Mouse (Mus musculus) left cerebral cortex, postnatal 10 days (tissue): ENCODE measurements at regions not wholly inside any gene's neighbourhood (a gene's known extent, or its start where the extent isn't known, plus 50 kb on each side); places are given as distances from the start of the nearest gene placed in this dataset.

ENCODE experiments used
- DNase-seq, 2 experiments: peaks; one replicate each; pipeline ENCODE4 v3.0.0; 2021 to 2022; ENCODE audit warnings: low spot score in 2 of 2, mixed read lengths in 1 of 2; ENCODE audit errors: extremely low spot score in 1 of 2
- intact Hi-C: fragments of 180-260 bp; cut with DNase I; formaldehyde crosslinking; loops from one replicate; pipeline ENCODE4 v1.15.1; 2025

DNA sequence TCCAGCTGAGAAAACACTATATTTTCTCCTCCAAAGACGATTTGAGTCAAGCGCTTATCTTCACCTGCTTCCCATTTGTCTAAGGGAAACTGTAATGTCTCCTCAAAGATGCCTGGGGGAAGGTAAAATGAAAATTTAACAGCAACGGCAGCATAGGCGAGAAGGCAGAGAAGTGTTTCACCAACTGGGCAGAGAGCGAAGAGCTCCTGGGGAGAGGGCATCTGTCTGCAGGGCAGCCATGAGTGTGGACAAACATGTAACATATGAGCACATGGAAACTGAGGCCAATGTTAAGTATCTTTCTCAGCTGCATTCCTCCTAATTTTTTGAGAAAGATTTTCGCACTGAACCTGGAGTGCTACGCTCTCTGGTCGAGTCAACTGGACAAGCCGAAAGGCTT lies 325.7 kb upstream of the Clec14a start:
- DNase-seq = no peak

DNA sequence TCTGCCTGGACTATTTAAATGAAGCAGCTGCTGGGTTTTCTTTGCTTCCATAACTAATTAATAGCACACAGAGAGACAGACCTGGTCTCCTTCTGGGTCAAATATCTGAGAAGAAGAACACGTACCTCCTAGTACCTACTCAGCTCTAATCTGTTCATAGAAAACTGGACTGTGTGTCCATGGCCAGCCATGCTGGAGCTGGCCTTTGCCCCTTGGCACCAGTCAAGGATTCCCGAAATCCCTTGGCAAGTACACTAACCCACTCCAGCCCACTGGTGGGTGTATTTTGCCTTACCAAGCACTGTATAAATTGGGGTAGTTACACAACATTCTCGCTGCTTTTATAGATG lies 322.4 kb upstream of the Clec14a start:
- intact Hi-C loops = no loop called here
- DNase-seq = no peak

More for the DNA sequence above, 325.7 kb upstream of the Clec14a start:
- intact Hi-C loops = no loop called here

DNA sequence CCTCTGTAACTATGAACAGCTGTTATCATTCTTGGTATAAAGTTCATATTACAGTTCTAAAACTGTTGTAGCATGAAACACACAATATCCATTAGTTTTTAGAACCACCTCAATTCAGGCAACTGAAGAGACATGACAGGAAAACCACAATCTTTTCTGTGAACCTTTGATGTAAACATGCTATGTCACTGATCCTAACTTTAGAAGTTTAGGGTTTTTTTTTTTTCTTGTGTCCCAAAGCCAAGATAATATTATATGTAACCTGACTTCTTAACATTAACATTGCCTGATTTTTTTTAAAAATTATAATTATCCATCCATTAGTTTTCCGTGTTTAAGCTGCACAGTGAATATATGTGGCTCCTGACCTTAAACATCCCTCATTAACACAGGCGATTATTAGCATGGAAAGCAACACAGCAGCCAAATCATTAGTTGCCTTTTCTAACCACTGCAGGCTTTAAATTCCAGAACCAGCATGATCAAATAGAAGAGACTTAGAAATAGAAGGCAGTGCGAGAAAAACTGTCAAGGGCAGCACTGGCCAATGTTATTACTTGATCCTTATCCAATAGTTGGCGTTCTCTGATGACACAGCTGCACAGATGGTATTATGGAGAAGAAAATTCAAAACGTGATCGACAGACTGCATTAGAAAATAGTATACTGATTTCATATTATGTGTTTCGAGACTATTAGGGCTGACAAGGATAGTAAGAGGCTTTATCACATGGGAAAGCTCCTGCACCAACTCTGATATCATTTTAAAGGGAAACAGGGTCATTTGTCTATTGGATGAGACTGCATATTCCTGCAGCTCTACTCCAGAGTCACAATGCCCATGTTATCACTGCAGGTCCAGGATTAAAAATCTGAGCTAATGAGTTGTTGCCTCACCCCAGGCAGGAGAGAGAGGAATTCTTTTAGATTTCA lies 321.7 kb upstream of the Clec14a start:
- intact Hi-C loops = no loop called here
- no peak for DNase-seq

DNA sequence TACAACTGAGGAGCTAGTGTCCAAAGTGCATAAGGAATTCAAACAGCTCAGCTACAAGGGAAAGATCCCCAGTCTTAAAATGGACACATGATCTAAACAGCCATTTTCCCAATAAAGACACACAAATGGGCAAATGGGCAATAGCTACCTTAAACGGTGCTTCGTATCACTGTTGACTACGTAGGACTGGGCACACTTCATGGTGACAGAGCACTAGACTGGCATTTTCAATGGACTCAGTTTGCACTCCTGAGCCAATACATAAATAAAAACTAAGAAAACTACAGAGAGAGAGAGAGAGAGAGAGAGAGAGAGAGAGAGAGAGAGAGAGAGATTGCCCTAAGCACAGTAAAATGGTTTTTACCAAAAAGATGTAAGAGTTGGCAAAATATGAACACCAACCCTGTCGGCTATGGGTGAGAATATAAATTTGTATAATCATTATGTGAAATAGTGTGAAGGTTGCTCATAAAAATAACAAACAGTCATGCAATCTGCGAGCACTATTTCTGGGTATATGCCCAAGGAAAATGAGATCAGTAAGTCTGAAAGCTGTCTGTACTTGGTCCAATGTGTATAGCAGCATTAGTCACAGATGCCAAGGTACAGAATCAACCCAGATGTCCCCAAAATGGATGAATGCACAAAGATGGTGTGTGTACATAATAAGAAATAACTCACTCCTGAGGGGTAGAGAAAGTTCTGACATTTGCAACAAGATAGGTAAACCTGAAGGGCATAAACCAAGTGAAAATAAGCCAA lies 312.9 kb upstream of the Clec14a start:
- no peak for DNase-seq
- intact Hi-C loops = no loop called here

DNA sequence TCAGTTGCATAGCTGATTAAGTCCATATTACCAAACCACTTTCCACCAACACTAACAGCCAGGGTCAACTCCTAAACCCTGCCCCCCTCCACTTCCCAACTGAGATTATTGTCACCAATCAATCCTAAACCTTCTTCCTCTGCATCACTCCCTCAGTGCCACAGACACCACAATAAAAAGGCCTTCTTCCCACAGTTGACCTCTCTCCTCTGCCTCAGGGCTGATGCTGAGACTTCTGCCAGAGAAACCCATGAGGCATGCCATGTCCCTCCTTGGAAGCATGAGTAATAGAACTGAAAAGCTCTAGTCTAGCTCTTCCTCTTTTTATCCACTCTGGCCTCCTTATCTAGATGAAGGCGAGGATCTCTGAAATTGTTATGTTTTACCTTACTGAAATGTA lies 300.0 kb upstream of the Clec14a start:
- intact Hi-C loops = no loop called here
- DNase-seq = no peak

DNA sequence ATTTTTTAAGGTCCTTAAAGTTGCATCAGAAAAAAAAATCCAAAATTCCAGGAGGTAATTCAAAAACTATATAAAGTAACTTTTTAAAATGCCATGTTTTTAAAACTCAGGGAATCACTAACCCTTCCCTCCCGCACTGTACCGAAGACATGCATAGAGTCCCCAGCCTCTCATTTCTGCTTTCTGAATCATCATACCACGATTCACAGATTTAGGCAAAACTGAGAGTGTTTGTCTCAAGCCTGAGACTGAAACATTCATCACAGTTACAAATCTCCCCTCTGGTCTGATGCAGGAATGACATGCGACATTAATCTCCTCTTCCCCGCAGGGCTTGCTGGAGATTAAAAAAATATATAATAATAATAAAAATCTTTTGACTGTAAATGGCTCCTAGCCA lies 291.8 kb upstream of the Clec14a start:
- DNase-seq = no peak
- intact Hi-C loops = no loop called here

DNA sequence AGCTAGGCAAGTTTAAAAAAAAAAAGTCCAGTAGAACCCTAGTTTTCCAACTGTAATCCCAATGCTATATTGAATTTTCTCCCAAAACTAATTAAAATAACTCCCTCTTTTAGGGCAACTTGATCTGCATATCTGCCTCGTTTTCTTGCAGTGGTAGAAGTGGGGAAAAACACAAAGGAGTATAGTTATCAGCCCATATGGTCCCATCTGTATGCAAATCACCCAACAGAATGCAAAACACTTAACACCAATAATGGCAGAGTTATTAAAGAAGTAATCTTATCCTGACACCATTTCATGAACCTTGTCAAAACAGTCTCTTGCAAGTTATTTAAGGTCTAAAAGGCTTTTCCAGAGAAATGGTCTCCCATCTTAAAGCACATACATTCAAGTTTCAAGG lies 290.7 kb upstream of the Clec14a start:
- intact Hi-C loops = no loop called here
- no peak for DNase-seq

DNA sequence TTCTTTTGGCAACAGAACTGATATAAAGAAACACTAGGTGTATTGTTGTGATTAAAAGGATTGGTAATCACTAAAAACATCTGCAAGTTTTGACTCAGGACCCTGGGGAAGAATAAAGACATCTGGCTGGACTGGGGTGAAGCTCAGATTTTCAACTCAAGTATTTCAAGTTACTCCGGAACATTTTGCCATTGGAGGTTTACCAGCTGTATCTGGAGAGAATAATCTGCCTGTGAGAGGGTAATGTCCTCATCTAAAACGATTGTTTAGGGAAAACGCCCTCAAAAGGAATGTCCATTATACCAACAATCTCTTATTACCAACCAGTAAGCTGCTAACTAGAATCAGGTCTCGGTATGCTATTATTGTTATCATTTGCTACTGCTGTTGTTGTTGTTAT lies 288.2 kb upstream of the Clec14a start:
- intact Hi-C loops = no loop called here
- no peak for DNase-seq

DNA sequence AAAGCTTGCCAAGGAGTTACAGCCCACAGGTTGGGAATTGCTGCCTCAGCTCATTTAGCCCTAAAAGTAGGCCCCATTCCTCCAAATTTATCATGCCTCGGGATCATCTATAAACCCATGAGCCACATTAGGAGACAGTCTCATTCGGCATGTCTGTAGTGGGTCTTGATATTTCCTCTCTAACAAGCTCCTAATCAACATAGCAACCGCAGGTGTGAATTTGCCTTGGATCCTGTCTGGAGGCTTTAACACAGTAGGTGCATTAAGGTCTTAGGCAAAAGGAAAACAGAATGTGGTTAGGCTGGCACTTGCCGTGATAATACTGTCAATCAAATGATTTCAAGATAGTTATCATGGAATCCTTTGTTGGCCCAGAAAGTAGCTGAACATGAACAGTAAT lies 287.7 kb upstream of the Clec14a start:
- intact Hi-C loops = no loop called here

DNA sequence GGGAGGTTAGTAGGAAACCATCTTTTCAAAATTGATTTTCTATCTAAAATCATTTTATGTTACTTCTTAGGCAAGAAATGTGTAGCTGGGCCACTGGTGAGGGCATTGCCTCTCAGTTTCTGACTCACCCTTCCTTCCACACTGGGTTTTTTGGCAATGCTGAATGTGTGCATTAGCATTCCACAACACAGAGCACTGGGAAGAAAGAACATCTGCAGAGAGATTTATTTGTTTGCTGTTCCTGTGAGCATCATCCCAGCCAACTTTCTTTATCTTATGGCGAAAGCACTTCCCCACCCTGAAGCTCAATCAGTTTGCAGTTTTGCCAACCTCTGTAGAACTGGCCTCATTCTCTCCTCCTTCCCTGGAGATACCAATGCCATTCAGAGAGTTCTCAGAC lies 287.0 kb upstream of the Clec14a start:
- DNase-seq = no peak
- intact Hi-C loops = no loop called here

More for the DNA sequence above, 287.7 kb upstream of the Clec14a start:
- DNase-seq = no peak

DNA sequence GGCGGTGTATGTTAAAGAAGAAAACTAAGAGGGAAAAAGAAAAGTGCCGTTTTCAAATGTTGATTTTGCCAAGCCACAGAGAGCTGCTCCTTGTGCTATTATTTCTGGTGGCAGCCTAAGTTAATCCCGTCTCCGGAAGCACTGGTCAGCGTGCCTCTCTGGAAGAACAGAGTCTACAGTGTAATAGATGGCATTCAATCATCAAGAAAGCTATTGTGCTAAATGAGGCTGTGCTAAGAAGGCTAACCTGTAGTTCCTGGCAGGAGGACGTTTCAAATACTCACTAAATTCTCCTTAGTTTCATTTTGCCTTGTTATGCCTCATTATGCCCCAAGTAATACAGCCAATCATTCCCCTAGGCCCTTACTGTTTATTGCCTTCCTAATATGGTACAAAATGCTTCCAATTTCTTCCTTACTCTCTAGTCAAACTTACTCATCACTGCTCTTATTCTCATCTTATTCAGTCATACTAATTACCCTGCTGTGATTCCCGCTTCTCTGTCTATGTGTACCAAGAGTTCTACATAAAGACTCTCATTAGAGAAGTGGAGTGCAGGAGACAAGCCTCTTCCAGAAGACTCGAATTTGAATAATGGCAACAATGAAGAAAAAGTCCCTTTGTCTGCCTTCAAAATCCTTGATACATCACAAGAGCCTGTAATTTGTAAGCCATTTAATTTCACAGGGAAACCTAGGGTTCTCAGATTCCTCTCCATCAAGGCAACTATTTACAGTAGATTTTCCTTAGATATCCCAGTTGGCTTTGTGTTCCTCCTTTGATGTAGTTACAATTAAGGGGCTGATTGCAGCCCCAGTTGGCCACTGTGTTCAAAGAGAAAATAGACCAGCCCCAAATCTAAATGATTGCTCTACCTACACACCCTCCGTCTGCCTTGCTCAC lies 282.0 kb upstream of the Clec14a start:
- DNase-seq = no peak
- intact Hi-C loops = no loop called here

DNA sequence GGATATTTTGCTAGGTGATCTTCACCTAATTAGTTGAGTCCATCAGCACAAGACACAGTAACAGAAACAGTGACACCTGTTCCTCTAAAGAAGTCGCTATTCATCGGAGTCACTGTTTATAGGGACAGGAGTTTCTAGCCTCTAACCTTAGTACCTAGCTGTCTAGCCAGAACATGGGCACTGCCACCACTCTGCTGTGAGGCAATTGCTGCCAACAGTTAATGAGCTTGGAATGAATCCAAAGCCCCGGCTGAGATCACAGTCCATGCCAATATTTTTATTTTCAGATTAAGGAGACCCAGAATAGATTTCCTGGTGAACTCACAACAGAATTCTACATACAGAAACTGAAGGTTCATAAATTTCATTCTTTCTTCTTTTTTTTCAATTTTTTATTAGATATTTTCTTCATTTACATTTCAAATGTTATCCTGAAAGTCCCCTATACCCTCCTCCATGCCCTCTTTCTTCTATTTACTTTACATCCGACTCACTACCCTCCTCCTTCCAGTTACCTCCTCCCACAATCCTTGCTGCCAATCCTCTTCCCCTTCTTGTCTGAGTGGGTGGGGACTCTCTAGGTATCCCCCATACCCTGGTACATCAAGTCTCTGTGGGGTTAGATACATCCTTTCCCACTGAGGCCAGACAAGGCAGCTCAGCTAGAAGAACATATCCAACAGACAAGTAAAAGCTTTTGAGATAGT lies 276.9 kb upstream of the Clec14a start:
- peak in 1 of 2 experiments; percentile 27 for DNase-seq
- intact Hi-C loops = no loop called here

DNA sequence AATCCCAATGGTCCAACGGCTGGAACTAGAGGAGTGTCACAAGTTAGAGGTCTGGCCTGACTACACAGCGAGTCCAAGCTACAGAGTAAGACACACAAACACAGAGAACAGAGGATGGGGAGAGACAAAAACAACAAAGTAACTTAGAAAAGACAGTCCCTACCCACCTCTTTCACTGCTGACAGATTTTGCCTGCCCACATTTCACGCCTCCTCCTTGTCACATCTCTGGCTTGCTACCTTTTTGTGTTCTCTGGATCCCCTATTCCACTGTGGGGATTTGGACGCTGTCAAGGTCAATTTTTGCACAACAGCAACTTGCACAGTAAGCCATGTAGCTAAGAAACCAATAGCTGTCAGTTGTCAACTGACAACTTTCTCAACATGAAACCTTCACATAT lies 275.8 kb upstream of the Clec14a start:
- no peak for DNase-seq
- intact Hi-C loops = no loop called here

- intact Hi-C loops = no loop called here
- no peak for DNase-seq
These were observed 269.2 kb upstream of the Clec14a start for GRCm38 (mm10) chr12:58538305-58538719.

GRCm38 (mm10) chr12:58537833-58538232 lies 268.7 kb upstream of the Clec14a start:
- intact Hi-C loops = no loop called here
- no peak for DNase-seq

DNA sequence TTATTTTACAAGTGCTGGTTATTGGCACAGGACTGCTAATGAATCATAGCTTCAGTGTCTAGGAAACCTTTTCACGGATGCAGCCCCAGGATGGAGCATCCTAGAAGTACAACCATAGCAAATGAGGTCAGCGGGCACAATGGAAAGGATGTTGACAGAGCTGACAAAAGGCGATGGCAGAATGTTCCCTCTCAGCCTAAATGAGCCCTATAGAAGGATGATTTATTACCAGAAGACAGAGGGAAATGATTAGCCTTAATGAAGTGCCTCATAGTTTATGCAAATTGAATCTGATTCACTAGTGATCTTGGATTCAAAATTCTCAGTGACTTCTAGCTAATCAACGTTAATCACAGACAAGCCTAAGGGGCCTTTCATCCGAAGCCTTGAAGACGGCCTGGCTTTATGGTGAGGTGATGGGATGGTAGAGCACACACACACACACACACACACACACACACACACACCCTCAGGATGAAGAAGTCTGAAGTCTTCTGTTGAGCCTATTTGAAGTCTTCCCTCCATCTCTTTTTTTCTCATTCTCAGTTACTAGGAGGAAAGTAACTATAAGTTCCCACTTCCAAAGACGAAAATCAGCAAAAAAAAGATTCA lies 267.4 kb upstream of the Clec14a start:
- intact Hi-C loops = no loop called here
- no peak for DNase-seq

GRCm38 (mm10) chr12:58530306-58530705 lies 261.2 kb upstream of the Clec14a start:
- intact Hi-C loops = no loop called here

DNA sequence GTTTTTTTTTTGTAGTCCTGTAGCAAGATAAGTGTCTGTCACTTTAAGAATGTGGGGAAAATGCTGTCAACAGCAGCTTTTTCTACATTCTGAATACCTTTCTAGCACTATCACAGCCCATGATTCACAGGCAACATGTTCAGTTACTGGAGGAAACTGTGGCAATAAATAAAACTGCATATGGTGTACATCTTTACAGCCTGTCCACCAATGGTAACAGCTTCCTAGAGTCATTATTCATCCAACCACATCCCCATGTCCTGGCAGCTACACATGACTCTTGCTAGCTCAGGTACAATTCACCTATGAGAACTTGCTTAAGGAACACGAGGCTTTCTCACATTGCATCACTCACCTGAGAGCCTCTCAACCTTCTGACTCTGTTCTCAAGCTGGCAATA lies 247.7 kb upstream of the Clec14a start:
- no peak for DNase-seq
- intact Hi-C loops = no loop called here

More at GRCm38 (mm10) chr12:58530306-58530705, 261.2 kb upstream of the Clec14a start:
- DNase-seq = no peak
